Mouse (Mus musculus): Measurements from ENCODE around the gene Usp36. TPM values are rescaled to one million over a fixed set of nuclear protein-coding genes. Genes with fewer than 3 reads are reported as not detected.
A peak's percentile ranks its signal among the peaks of the same experiment; 100 is the strongest.

The Usp36 gene
- total and polyA plus RNA-seq, 2 experiments, result 2.7 to 12.3 TPM

DNA sequence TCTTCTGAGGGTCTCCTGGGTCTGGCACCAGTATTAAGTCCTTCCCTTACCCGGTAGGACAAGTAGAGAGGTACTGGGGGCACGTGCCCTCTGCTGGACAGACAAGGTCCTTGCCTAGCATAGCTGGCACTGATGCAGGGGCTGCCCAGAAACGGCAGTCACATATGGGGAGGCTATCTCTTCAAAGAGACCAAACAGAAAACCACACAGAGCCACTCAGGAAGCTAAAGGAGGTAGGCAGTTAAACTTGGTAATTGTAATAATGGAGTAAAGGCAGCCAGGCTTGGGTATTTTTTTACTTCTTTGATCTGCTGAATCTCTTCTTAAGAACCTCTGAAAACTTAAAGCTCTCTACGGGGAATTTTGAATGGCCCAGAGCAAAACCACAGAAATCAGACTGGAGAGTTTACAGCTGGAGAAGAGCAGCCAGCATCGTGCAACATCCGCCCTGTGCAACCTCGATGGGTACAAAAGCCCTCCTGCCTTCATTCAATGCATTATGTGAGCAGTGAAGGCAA lies 57.7 kb downstream of the Usp36 start:
- DNase-seq (ENCODE audit: extremely low read depth, low read depth, low spot score), result no peak
- Histone ChIP-seq H3K79me2 (ENCODE audit: control insufficient read depth, insufficient read depth, low read length) (peaks cover 56% of the 10 kb centered on the region), H3K27ac (replicated peaks; ENCODE audit: insufficient read depth, low read depth, low read length) (no peak overlapping the region; the same call in 1 of the 2 replicates), H3K27me3 (ENCODE audit: control insufficient read depth, insufficient read depth, low read length) (no peaks in the 10 kb centered on the region), H3K9ac (ENCODE audit: low read depth, low read length) (no peak overlapping the region), H3K4me1 (ENCODE audit: control insufficient read depth, insufficient read depth, low read length) (peaks cover 13% of the 10 kb centered on the region), H3K36me3 (ENCODE audit: control insufficient read depth, insufficient read depth, low read length) (no peaks in the 10 kb centered on the region), H3K4me3 (ENCODE audit: insufficient read depth, low read depth, low read length) (no peak overlapping the region)
- 54% methylated on average over 7 of the region's 7 CpGs for WGBS
- no peak for TF ChIP-seq POLR2A (IDR thresholded peaks at IDR 0.05; ENCODE audit: extremely low read depth, insufficient read depth, low read length)
- TF ChIP-seq CTCF (IDR thresholded peaks at IDR 0.05; ENCODE audit: low read depth, low read length), result peak; percentile 76

DNA sequence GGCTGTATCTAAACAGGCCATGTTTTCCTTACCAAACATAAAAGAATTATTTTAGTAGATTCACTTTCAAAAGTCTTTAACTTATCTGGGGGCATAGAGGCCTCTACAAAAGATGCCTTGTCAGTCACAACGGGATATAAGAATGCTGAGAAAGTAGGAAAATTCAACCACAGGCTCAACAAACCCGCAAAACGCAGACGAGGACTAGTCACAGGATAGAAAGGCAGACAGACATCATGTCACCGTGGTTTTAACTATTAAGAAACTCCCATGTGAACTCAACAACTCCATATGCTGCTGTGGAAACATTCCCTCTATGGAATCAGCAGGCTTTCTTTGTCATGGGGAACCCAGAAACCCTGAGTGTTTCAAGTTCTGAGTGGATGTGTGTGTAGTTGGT lies 60.1 kb downstream of the Usp36 start:
- Histone ChIP-seq H3K27ac (replicated peaks; ENCODE audit: insufficient read depth, low read depth, low read length) (no peak overlapping the region), H3K27me3 (ENCODE audit: control insufficient read depth, insufficient read depth, low read length) (no peaks in the 10 kb centered on the region), H3K79me2 (ENCODE audit: control insufficient read depth, insufficient read depth, low read length) (peaks cover 62% of the 10 kb centered on the region), H3K9ac (ENCODE audit: low read depth, low read length) (no peak overlapping the region), H3K4me1 (ENCODE audit: control insufficient read depth, insufficient read depth, low read length) (peaks cover 10% of the 10 kb centered on the region), H3K36me3 (ENCODE audit: control insufficient read depth, insufficient read depth, low read length) (no peaks in the 10 kb centered on the region), H3K4me3 (ENCODE audit: insufficient read depth, low read depth, low read length) (no peak overlapping the region)
- TF ChIP-seq POLR2A (IDR thresholded peaks at IDR 0.05; ENCODE audit: extremely low read depth, insufficient read depth, low read length) (no peak), CTCF (IDR thresholded peaks at IDR 0.05; ENCODE audit: low read depth, low read length) (no peak)
- no peak for DNase-seq (ENCODE audit: extremely low read depth, low read depth, low spot score)
- WGBS, result 75% methylated on average over 5 of the region's 5 CpGs

DNA sequence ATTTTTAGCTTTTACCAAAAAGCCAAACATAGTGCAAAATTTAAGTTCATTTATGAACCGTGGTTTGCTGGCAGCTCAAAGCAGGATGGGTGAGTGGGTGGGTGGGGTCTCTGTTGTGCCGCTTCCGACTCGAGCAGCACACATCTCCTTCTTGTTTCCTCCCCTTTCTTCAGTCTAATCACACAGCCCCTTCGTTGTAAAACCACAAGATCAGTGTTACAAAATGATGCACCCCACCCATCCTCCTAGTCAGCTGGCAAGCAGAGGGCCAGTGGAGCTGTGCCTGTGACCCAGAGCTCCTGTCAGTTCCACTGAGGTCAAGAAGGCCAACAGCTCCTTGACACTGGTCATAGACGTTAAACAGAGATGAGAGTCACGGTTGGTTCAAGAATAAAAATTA lies 62.4 kb downstream of the Usp36 start:
- Histone ChIP-seq H3K27me3 (ENCODE audit: control insufficient read depth, insufficient read depth, low read length) (no peaks in the 10 kb centered on the region), H3K27ac (replicated peaks; ENCODE audit: insufficient read depth, low read depth, low read length) (no peak overlapping the region), H3K36me3 (ENCODE audit: control insufficient read depth, insufficient read depth, low read length) (no peaks in the 10 kb centered on the region), H3K4me3 (ENCODE audit: insufficient read depth, low read depth, low read length) (no peak overlapping the region), H3K79me2 (ENCODE audit: control insufficient read depth, insufficient read depth, low read length) (peaks cover 57% of the 10 kb centered on the region), H3K4me1 (ENCODE audit: control insufficient read depth, insufficient read depth, low read length) (peaks cover 10% of the 10 kb centered on the region), H3K9ac (ENCODE audit: low read depth, low read length) (no peak overlapping the region)
- 66% methylated on average over 7 of the region's 7 CpGs for WGBS
- TF ChIP-seq POLR2A (IDR thresholded peaks at IDR 0.05; ENCODE audit: extremely low read depth, insufficient read depth, low read length) (no peak), CTCF (IDR thresholded peaks at IDR 0.05; ENCODE audit: low read depth, low read length) (no peak)
- no peak for DNase-seq (ENCODE audit: extremely low read depth, low read depth, low spot score)

DNA sequence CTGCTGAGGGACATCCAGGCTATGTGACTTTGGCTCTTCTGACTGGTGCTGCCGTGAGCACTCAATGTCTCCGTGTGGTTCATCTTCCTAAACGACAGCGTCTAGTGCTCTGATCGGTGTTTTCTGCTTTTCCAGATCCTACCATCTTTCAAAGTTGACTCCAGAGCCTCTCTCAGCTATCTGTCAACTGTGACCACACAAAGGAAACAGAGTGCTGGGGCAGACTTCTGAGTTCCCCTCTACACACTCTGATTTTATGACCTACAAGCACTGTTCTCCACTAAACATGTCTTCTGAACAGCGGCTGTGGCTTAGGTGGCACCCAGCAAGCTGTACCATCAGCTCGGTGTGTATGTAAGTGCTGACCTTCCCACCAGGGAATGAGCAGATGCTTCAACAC lies 63.2 kb downstream of the Usp36 start:
- no peak overlapping the region for H3K4me3 ChIP-seq (ENCODE audit: insufficient read depth, low read depth, low read length)
- peaks cover 55% of the 10 kb centered on the region for H3K79me2 ChIP-seq (ENCODE audit: control insufficient read depth, insufficient read depth, low read length)
- no peak overlapping the region for H3K27ac ChIP-seq (replicated peaks; ENCODE audit: insufficient read depth, low read depth, low read length)
- no peak for DNase-seq (ENCODE audit: extremely low read depth, low read depth, low spot score)
- H3K36me3 ChIP-seq (ENCODE audit: control insufficient read depth, insufficient read depth, low read length), result no peaks in the 10 kb centered on the region
- no peaks in the 10 kb centered on the region for H3K27me3 ChIP-seq (ENCODE audit: control insufficient read depth, insufficient read depth, low read length)
- WGBS, result 91% methylated on average over 7 of the region's 7 CpGs
- H3K4me1 ChIP-seq (ENCODE audit: control insufficient read depth, insufficient read depth, low read length), result peaks cover 10% of the 10 kb centered on the region
- TF ChIP-seq CTCF (IDR thresholded peaks at IDR 0.05; ENCODE audit: low read depth, low read length) (no peak), POLR2A (IDR thresholded peaks at IDR 0.05; ENCODE audit: extremely low read depth, insufficient read depth, low read length) (no peak)
- no peak overlapping the region for H3K9ac ChIP-seq (ENCODE audit: low read depth, low read length)

DNA sequence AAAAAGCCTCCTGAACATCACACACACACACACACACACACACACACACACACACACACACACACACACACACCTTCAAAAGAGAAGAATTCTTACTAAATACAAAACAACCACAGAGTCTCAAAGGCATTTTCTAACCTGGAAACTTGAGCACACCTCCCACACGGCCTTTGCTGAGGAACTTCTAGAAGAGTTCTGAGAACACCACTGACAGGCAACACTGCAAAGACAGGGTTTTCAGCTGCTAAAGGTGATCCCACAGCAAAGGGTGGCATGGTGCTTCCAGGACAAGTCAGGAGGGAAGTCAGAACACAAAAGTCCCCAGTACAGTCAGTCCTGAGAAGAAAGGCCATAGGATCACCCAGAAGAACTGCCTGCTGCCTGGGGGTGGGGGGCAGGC lies 64.2 kb downstream of the Usp36 start:
- Histone ChIP-seq H3K27me3 (ENCODE audit: control insufficient read depth, insufficient read depth, low read length) (no peaks in the 10 kb centered on the region), H3K27ac (replicated peaks; ENCODE audit: insufficient read depth, low read depth, low read length) (no peak overlapping the region), H3K79me2 (ENCODE audit: control insufficient read depth, insufficient read depth, low read length) (peaks cover 50% of the 10 kb centered on the region), H3K4me1 (ENCODE audit: control insufficient read depth, insufficient read depth, low read length) (peaks cover 12% of the 10 kb centered on the region), H3K9ac (ENCODE audit: low read depth, low read length) (no peak overlapping the region), H3K4me3 (ENCODE audit: insufficient read depth, low read depth, low read length) (no peak overlapping the region), H3K36me3 (ENCODE audit: control insufficient read depth, insufficient read depth, low read length) (no peaks in the 10 kb centered on the region)
- DNase-seq (ENCODE audit: extremely low read depth, low read depth, low spot score), result no peak
- 70% methylated on average over 1 of the region's 1 CpGs for WGBS
- TF ChIP-seq CTCF (IDR thresholded peaks at IDR 0.05; ENCODE audit: low read depth, low read length) (no peak), POLR2A (IDR thresholded peaks at IDR 0.05; ENCODE audit: extremely low read depth, insufficient read depth, low read length) (no peak)

DNA sequence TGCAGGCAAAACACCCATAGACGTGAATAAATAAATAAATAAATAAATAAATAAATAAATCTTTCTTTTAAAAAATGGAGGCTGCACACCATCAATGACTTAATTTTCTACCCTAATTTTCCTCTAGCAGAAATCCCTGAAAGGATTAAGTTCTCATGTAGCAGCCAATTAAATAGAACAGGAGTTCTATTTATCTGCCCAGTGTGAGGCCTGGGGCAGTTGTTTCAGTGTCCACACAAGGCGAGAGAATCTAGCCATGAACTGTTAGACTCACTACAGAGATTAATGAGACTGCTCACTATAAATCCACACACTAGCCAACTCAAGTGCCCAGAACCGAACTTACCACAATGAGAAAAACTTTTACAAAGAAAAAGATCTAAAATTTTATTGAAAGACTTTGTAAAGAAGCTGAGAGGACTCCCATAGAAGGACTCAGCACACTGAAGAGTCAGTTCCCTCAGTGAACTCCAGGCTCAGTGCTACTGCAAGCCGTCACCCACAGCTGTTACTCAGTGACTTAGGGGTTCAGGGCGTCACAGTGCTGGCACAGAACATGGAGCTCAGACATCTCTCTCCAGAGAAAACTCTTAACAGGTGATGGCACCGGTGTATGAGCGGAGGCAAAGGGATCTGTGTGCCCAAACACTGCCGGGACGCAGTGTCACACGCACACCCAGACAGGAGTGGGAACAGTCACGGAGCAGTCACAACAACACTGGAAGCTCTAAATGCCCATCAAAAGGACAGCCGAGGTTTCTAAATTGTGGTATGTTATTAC lies 64.8 kb downstream of the Usp36 start:
- no peak for DNase-seq (ENCODE audit: extremely low read depth, low read depth, low spot score)
- WGBS, result 79% methylated on average over 12 of the region's 12 CpGs
- peaks cover 49% of the 10 kb centered on the region for H3K79me2 ChIP-seq (ENCODE audit: control insufficient read depth, insufficient read depth, low read length)
- no peaks in the 10 kb centered on the region for H3K27me3 ChIP-seq (ENCODE audit: control insufficient read depth, insufficient read depth, low read length)
- TF ChIP-seq CTCF (IDR thresholded peaks at IDR 0.05; ENCODE audit: low read depth, low read length) (no peak), POLR2A (IDR thresholded peaks at IDR 0.05; ENCODE audit: extremely low read depth, insufficient read depth, low read length) (no peak)
- peaks cover 8% of the 10 kb centered on the region for H3K4me1 ChIP-seq (ENCODE audit: control insufficient read depth, insufficient read depth, low read length)
- no peaks in the 10 kb centered on the region for H3K36me3 ChIP-seq (ENCODE audit: control insufficient read depth, insufficient read depth, low read length)
- no peak overlapping the region for H3K9ac ChIP-seq (ENCODE audit: low read depth, low read length)
- H3K4me3 ChIP-seq (ENCODE audit: insufficient read depth, low read depth, low read length), result no peak overlapping the region
- no peak overlapping the region for H3K27ac ChIP-seq (replicated peaks; ENCODE audit: insufficient read depth, low read depth, low read length)

Measured in liver, adult 2 months (tissue).